Mouse (Mus musculus) liver, embryonic 11.5 days (tissue): Measurements from ENCODE around the gene Colca2. TPM values are rescaled to one million over a fixed set of nuclear protein-coding genes. Genes with fewer than 3 reads are reported as not detected.

ENCODE experiments used
- ATAC-seq: fragments of 200-750 bp; cut with Nextera tagmentation; replicated peaks from 2 replicates; pipeline ENCODE4 v1.8.0; 2017; ENCODE audit warnings: moderate number of reproducible peaks, mild to moderate bottlenecking, moderate TSS enrichment, moderate library complexity; ENCODE audit not compliant: low FRiP score
- DNase-seq: peaks from one replicate; pipeline ENCODE4 v3.0.0-alpha.2; 2017; ENCODE audit warnings: low spot score
- H3K27ac ChIP-seq: fragments of 300-500 bp; sonication (generic); 2 replicates; pipeline ENCODE4 v1.5.1; 2014; ENCODE audit warnings: mild to moderate bottlenecking, low read depth, low read length, control low read depth
- H3K27me3 ChIP-seq: fragments of 300-500 bp; sonication (generic); replicated peaks from 2 replicates; pipeline ENCODE4 v1.6.1; 2014; ENCODE audit warnings: low read length, mixed read lengths; ENCODE audit not compliant: control insufficient read depth, insufficient read depth
- H3K36me3 ChIP-seq: fragments of 300-500 bp; sonication (generic); 2 replicates; pipeline ENCODE4 v1.6.1; 2014; ENCODE audit warnings: mild to moderate bottlenecking, low read length, moderate library complexity, mixed read lengths; ENCODE audit not compliant: control insufficient read depth, insufficient read depth
- H3K4me1 ChIP-seq: fragments of 300-500 bp; sonication (generic); replicated peaks from 2 replicates; pipeline ENCODE4 v1.6.1; 2014; ENCODE audit warnings: low read length, mixed read lengths; ENCODE audit not compliant: control insufficient read depth, insufficient read depth
- H3K4me2 ChIP-seq: fragments of 300-500 bp; sonication (generic); 2 replicates; pipeline ENCODE4 v1.6.1; 2014; ENCODE audit warnings: mild to moderate bottlenecking, control low read depth, moderate library complexity
- H3K4me3 ChIP-seq: fragments of 300-500 bp; sonication (generic); 2 replicates; pipeline ENCODE4 v1.5.1; 2014; ENCODE audit warnings: low read depth, low read length, control low read depth
- H3K9ac ChIP-seq: fragments of 300-500 bp; sonication (generic); 2 replicates; pipeline ENCODE4 v1.6.1; 2014; ENCODE audit warnings: low read depth, low read length, control low read depth
- H3K9me3 ChIP-seq: fragments of 300-500 bp; sonication (generic); 2 replicates; pipeline ENCODE4 v1.6.1; 2016; ENCODE audit warnings: low read length, inconsistent platforms, mixed read lengths; ENCODE audit not compliant: control insufficient read depth
- WGBS: fragments of 180-500 bp; shearing (Covaris S2); extraction: QIAGEN DNeasy Blood & Tissue Kit; methylation state at CpG from one replicate; pipeline ENCODE4 v1.1.7; 2014; 5-methylcytosine and 5-hydroxymethylcytosine counted together
- polyA plus RNA-seq: library from polyadenylated mRNA; unstranded; fragments of >200 nt; fragmentation: Nextera tagmentation; extraction: Ambion mirVana; gene quantifications from 2 replicates; pipeline ENCODE4 v1.2.1, GENCODE M21; 2014

Colca2 gene
- polyA plus RNA-seq, 1 experiment from 2014 or later = 0.70 TPM

DNA sequence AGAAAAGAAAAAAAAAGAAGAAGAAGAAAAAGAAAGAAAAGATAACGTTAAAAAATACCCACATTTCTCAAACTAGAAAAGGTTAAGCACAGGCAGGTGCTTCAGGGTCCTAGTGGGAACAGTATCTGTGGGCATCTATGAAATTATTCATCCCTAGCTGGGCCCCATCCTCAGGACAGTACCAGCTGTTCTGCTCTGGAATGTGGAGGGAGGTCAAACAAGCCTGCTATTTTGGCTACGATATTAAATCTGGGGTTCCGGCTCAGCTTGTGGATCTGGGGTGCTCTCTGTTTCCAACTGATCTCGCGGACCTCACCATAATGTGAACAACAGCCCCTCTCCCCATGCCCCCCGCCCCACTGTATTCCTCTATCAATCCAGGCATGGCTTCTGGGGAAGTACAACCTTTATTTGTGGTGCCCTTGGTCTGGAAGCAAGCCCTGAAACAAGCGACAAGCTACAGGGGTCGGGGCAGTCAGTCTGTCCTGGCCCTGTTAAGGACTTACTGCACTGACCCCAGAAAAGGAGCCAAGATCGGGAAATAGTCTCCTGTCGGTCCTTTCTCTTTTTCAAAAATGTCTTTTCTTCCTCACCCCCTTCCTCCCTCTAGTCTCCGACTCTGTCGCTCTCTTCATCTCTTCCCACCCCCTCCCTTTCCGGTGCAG, 403 bp downstream of the Colca2 start:
- 0 out of 2 replicates have a peak, but pooled peaks have one; percentile 19 for ATAC-seq
- H3K4me2 ChIP-seq = peak overlapping the region; percentile 77
- no peak for DNase-seq
- WGBS = 22% methylated on average over 13 of the region's 13 CpGs
- H3K9me3 ChIP-seq = no peaks in the 10 kb centered on the region
- H3K36me3 ChIP-seq = no peaks in the 10 kb centered on the region
- peak overlapping the region; percentile 53 for H3K4me3 ChIP-seq
- H3K4me1 ChIP-seq = peaks cover 5% of the 10 kb centered on the region; the same call in 1 of the 2 replicates
- H3K27ac ChIP-seq = no peak overlapping the region
- H3K9ac ChIP-seq = peak overlapping the region; percentile 31; the same call in 1 of the 2 replicates
- H3K27me3 ChIP-seq = peaks cover 21% of the 10 kb centered on the region

DNA sequence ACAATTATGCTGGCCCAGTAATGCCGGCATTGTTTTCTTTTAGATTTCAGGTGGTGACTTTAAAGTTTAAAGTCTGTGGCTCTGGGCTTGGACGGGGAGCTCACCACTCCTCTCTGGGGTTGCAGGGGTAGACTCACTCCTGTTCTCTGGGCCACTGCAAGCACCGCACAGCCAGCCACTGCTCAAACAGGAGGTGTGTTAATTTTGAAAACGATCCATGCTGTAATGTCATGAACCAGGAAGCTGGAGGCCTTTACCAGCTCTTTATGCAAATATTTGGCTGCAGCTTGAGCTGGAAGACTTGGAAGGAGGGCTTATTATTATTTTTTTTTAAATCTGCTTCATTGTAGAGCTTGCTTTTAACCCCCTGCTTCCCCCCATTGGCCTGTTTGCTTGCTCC, 3.7 kb downstream of the Colca2 start:
- Histone ChIP-seq H3K36me3 (no peaks in the 10 kb centered on the region), H3K4me1 (peaks cover 5% of the 10 kb centered on the region; the same call in 1 of the 2 replicates), H3K27me3 (peaks cover 13% of the 10 kb centered on the region), H3K9me3 (no peaks in the 10 kb centered on the region), H3K4me3 (no peak overlapping the region), H3K27ac (no peak overlapping the region), H3K4me2 (peak overlapping the region; percentile 17; the same call in 1 of the 2 replicates), H3K9ac (no peak overlapping the region)
- ATAC-seq (no peak), DNase-seq (no peak)
- WGBS = 31% methylated on average over 4 of the region's 4 CpGs

DNA sequence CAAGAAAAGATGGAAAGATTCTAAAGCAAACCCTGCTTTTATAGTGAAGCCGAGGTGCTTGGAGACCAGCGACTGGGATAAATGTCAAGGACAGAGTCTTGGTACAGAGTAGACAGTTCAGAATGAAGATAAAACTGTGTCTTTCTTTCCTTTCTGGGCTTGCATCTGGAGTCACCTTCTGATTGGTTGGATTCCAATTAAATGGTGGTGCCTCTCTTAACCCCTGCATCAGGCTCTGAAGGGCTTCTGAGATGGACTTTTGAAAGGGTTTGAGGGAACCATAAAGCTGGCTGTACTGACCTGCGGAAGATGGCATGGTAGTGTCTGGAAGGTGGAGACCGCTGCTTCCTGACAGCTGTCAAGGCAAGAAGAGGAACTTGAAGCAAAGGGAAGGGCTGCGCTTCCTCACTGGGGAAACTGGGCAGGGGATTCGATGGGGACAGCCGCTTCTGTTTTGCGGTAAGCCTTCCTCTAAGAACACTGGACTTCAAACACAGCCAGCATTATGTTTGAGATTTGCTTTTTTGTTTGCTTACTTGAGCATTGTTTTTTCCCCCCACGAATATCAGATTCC, 4.7 kb downstream of the Colca2 start:
- H3K4me1 ChIP-seq = peaks cover 5% of the 10 kb centered on the region; the same call in 1 of the 2 replicates
- 39% methylated on average over 9 of the region's 9 CpGs for whole genome bisulfite sequencing
- H3K9ac ChIP-seq = no peak overlapping the region
- H3K27ac ChIP-seq = no peak overlapping the region
- H3K36me3 ChIP-seq = no peaks in the 10 kb centered on the region
- no peaks in the 10 kb centered on the region for H3K9me3 ChIP-seq
- H3K4me3 ChIP-seq = no peak overlapping the region
- DNase-seq = no peak
- H3K4me2 ChIP-seq = no peak overlapping the region
- no peak for ATAC-seq
- peaks cover 3% of the 10 kb centered on the region for H3K27me3 ChIP-seq

DNA sequence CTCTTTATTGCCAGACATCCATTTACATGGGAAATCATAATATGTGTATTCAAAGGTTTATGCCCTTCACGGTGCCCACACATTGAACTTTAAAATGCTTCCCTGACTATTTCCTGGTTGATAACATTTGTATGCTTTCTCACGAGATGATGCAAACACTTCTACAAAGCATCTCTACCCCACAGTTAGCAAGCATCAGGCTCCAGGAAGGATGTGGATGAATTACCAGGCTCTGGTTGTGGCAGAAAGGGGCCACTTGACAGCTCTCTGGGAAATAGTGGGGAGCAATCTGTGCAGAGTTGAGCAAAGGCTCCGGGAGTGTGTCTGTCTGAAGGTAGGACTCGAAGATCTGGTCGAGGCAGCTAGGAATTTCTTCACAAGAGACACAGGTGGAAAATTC, 6.3 kb downstream of the Colca2 start:
- H3K27me3 ChIP-seq = no peaks in the 10 kb centered on the region
- H3K4me1 ChIP-seq = peaks cover 5% of the 10 kb centered on the region; the same call in 1 of the 2 replicates
- no peaks in the 10 kb centered on the region for H3K36me3 ChIP-seq
- H3K4me3 ChIP-seq = no peak overlapping the region
- DNase-seq = no peak
- no peak overlapping the region for H3K27ac ChIP-seq
- 56% methylated on average over 5 of the region's 5 CpGs for WGBS
- no peak overlapping the region for H3K9ac ChIP-seq
- no peaks in the 10 kb centered on the region for H3K9me3 ChIP-seq
- H3K4me2 ChIP-seq = no peak overlapping the region
- no peak for ATAC-seq

DNA sequence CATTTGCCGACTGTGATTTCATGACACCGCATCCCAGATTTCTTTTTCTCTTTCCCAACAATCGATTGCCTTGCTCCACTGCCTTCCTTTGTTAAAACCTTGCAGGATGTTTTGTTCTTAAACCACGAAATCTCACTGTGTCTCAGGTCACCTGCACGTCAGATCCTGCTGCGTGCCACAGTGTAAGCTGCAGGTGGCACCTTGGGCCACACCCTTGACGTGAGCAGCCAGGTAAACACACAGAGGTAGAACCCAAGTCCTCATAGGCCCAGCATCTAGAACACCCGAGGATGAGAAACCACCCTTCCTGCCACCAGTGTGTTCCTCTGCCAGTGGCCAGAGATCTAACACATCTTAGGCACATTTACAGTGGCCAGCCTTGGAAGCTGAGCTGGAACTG, 7.3 kb downstream of the Colca2 start:
- H3K4me1 ChIP-seq = peaks cover 5% of the 10 kb centered on the region; the same call in 1 of the 2 replicates
- DNase-seq (no peak), ATAC-seq (no peak)
- no peaks in the 10 kb centered on the region for H3K36me3 ChIP-seq
- H3K4me2 ChIP-seq = no peak overlapping the region
- H3K9ac ChIP-seq = no peak overlapping the region
- no peaks in the 10 kb centered on the region for H3K9me3 ChIP-seq
- H3K27ac ChIP-seq = no peak overlapping the region
- H3K4me3 ChIP-seq = no peak overlapping the region
- 77% methylated on average over 8 of the region's 8 CpGs for WGBS
- H3K27me3 ChIP-seq = no peaks in the 10 kb centered on the region

DNA sequence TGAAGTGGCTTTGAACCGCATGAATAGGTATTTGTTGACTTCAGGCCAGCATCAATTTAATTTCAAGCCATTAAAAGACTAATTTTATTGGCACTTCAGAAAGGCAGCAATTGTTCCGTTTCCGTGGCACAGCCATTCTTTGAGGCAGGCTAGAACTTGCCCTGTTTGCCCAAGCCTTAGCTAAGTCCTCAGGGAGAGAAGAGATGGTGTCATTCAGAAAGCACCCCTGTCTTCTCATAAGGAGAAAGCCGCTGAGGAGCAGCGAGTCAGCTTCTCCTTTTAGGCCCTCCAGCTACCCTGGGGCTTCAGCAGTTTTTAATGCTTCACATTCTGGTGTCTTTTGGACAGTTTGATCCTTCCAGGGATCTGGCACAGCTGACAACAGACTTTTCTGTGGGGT, 9.5 kb downstream of the Colca2 start:
- no peaks in the 10 kb centered on the region for H3K27me3 ChIP-seq
- no peak overlapping the region for H3K27ac ChIP-seq
- H3K4me3 ChIP-seq = no peak overlapping the region
- no peak overlapping the region for H3K9ac ChIP-seq
- DNase-seq = no peak
- no peaks in the 10 kb centered on the region for H3K9me3 ChIP-seq
- H3K36me3 ChIP-seq = no peaks in the 10 kb centered on the region
- H3K4me2 ChIP-seq = no peak overlapping the region
- no peaks in the 10 kb centered on the region for H3K4me1 ChIP-seq
- no peak for ATAC-seq
- 77% methylated on average over 5 of the region's 5 CpGs for WGBS

DNA sequence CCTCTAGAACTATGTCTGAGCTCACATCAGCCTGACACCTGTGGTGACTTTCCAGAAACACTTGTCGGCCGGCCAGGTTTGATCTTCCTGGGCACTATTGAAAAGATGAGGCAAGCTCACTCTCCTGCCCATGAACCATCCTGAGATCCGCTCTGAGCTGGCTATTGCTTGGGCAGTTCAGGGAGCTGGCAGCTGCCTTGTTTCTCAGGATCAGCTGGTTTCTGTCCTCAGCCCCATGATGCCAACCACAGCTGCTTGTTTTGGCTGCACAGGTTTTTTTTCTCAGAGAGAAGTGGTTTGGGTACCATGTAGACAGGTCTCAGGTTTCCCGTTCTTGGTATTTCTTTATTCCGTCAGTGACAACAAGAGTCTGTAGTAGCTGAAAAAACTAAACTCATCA, 19.9 kb downstream of the Colca2 start:
- no peaks in the 10 kb centered on the region for H3K36me3 ChIP-seq
- no peak overlapping the region for H3K4me3 ChIP-seq
- ATAC-seq (no peak), DNase-seq (no peak)
- H3K27ac ChIP-seq = no peak overlapping the region
- H3K9me3 ChIP-seq = no peaks in the 10 kb centered on the region
- no peak overlapping the region for H3K9ac ChIP-seq
- H3K27me3 ChIP-seq = no peaks in the 10 kb centered on the region
- H3K4me2 ChIP-seq = no peak overlapping the region
- 82% methylated on average over 5 of the region's 5 CpGs for WGBS
- H3K4me1 ChIP-seq = no peaks in the 10 kb centered on the region

DNA sequence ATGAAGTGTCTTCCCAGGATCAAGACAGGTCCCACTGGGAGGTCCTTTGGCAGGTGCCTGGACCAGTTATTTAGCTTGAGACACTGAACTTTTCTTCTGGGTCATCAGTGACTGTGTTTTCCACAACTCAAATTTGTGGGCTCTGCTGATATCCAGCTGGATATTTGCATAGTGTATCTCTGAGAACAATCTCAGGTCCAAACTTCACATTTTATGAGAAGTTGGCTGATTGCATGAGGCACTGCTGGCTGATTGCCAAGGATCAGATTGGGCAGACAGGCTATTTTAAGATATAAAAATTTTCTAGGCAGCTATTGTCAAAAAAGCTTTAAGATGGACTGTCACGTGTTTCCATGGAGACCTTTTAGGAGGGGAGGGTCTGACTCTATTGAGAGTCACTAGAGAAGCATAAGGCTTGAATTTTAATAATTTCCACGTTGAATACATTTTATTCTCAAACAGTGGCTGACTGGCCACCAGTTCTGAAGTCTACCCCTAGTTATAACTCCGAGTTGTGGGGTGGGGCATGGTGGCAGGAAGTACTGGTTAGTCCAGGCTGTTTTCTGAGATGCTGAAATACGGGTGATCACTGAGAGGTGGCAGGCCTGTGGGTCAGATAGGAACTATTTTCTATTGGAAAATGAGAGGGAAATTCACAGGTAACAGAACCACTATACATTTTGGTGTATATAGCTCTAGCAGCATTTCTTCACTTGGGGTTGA, 21.4 kb downstream of the Colca2 start:
- H3K27me3 ChIP-seq = no peaks in the 10 kb centered on the region
- H3K36me3 ChIP-seq = no peaks in the 10 kb centered on the region
- ATAC-seq (no peak), DNase-seq (no peak)
- no peak overlapping the region for H3K4me2 ChIP-seq
- no peak overlapping the region for H3K4me3 ChIP-seq
- H3K9me3 ChIP-seq = no peaks in the 10 kb centered on the region
- no peaks in the 10 kb centered on the region for H3K4me1 ChIP-seq
- no peak overlapping the region for H3K9ac ChIP-seq
- WGBS = 63% methylated on average over 4 of the region's 4 CpGs
- no peak overlapping the region for H3K27ac ChIP-seq
